Mouse (Mus musculus) adrenal gland, postnatal 10 days (tissue): ENCODE data around the gene Tas1r3. TPM values are rescaled to one million over a fixed set of nuclear protein-coding genes. Genes with fewer than 3 reads are reported as not detected.

Experiments used
- DNase-seq: peaks from one replicate; pipeline ENCODE4 v3.0.0; 2021; ENCODE audit warnings: mixed read lengths
- long read RNA-seq, 2 experiments: library from polyadenylated mRNA; stranded (forward); transcript quantifications; one replicate each; pipeline ENCODE4 v2.0.0; 2021
- total RNA-seq, 2 experiments: library from RNA; stranded (reverse); gene quantifications; 2 replicates each; pipeline ENCODE4 v1.2.3; 2021

The Tas1r3 gene
- total RNA-seq = under 1 TPM; 0.36 to 0.45 TPM
- long read RNA-seq, experiment 1 = 0 reads
- long read RNA-seq, experiment 2, partial matches to known transcripts = 0 of 1 reads
- long read RNA-seq, experiment 2, other reads (novel, unspliced or antisense) = 1 of 1 reads

DNA sequence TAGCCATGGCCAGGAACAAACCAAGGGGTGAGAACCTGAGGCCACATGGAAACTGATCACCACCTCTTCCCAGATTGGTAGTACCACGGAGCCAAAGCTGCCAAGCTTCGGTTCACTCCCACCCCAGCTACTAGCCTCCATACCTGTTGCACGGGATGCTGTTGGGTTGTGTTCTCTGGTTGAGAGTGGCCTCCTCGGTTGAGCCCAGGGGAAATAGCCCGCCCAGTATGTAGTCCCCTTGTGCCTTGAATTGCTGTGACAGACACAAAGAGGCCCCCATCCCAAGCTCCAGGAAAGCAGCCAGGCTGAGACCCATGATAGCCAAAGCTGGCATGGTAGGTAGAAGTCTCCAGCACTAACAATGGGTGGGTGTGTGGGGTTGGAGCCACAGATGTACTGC lies at the start of gene Tas1r3:
Gene Tas1r3 (minus strand): TSS at position 362 of the 400 bp plus-strand sequence.
- no peak for DNase-seq

DNA sequence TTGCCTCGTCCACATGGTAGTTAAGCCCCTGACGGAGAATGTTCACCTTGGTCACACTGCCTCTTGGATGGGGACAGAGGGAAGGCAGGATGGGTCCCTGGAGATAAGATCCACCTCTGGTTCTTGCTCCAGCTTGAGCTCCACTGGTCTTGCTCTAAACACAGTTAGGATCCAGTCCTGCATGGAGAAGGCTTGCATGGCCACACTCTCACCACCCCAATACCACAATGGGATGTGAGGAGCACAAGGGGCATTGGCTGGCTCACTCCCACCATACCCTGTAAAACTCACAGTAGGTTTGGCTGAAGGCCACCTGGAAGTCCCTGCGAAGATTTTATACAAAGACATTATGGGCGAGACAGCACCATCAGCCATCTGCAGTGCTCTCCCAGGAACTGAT lies 45.6 kb upstream of the Tas1r3 start:
- peak; percentile 2 for DNase-seq

DNA sequence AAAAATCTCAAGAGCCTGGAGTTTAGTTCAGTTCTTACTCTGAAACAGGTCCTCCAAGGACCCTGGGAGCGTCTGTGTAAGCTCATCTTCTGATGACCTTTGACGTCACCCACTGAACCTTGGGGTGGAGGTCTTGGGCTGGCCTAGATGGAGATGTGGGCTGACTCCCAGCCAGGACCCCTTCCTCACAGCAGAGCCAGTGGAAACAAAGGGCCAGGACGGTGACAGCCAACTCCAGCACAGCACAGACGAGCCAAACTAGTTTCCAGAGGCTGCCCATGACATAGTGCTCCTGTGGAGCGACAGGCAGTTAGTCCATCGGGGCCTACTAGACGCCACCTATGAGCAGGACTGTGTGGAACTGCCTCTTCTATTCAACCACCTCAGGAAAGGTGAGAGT lies 45.1 kb upstream of the Tas1r3 start:
- peak; percentile 10 for DNase-seq

DNA sequence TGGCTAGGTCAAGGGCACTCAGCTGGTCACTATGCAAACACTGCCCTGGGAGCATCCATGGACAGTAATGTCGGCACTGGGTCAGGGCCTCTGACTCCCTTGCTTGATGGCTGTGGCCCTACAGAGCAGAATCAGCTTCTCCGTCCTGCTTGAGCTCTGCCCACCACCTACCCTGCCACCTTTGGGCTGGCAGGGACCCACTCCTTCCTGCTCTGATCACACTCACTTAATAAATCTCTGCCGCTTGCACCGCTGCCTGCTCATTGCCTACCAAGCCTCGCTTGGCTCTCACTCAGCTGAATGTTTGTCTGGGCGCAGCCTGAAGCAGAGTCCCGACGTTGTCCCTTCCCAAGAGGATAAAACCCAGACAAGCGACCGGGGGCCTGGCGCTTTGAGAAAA lies 43.8 kb upstream of the Tas1r3 start:
- DNase-seq = peak; percentile 7

DNA sequence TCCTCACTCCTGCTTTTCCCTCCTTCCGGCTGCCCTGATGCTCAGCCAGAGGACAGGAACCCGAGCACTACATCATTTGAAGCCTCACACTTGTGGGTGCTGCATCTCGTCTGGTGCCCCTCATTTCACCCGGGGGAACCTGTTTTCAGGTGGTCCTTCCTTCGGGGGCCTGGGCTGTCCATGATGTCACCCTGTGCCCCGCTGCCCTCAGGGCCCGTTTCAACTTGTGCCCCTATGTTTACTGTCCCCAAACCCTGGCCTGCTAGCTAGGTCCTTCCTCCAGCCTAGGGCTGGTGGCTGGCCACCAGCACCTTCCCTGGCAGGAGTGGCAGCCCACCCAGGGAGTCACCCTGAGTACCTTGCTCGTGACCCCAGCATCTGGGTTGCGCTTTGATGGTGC lies 43.0 kb upstream of the Tas1r3 start:
- peak; percentile 1 for DNase-seq

DNA sequence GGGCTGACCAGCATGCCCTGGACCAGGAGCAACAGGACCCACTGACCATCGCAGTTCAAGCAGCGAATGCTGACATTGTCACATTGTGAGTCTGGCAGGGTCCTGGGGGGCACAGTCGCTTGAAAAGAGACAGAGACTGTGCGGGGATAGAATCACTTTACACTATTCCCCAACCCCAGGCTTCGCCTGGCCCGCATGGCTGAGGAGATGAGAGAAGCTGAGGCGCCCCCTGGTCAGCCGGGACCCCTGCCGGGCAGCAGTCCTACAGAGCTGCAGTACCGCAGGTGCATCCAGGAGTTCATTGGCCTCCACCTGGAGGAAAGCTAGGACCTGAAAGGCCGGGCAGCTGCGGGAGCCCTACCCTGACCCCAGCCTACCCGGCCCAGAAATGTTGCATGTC lies 42.5 kb upstream of the Tas1r3 start:
- peak; percentile 2 for DNase-seq

- DNase-seq = peak; percentile 33
Measured at GRCm38 (mm10) chr4:155904318-155905102, 41.3 kb upstream of the Tas1r3 start.

DNA sequence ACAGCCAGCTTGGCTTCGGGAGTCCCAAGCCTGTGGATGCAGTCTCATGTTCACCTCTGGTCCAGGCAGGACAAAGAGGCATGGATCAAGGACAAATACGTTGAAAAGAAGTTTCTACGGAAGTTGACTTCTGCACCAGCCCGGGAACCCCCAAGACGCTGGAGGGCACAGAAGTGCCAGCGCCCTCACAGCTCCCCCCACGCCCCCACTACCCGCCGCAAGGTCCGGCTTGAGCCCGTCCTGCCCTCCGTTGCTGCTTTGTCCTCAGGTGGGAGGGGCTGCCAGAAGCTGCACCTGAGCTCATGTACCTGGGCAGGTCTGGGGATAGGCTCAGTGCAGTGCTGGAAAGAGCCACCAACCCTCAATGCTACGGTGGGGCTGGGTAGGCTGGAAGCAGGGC lies 40.1 kb upstream of the Tas1r3 start:
- DNase-seq = no peak

GRCm38 (mm10) chr4:155901205-155901604 lies 38.0 kb upstream of the Tas1r3 start:
- DNase-seq = peak; percentile 49

DNA sequence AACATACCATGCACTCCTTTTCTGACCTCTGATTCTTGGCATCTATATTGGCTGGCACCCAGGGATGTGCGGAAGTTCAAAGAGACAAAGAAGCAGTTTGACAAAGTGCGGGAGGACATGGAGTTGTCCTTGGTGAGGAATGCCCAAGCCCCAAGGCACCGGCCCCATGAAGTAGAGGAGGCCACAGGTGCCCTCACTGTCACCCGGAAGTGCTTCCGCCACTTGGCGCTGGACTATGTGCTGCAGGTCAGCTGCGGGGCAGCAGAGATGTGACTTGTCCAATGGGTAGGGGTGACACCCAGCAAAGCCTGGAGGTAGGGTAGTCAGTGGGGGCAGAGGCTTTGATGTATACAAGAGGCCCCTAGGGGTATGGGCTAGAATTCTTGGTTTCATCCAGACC lies 36.2 kb upstream of the Tas1r3 start:
- DNase-seq = no peak

GRCm38 (mm10) chr4:155898318-155898717 lies 35.2 kb upstream of the Tas1r3 start:
- no peak for DNase-seq

DNA sequence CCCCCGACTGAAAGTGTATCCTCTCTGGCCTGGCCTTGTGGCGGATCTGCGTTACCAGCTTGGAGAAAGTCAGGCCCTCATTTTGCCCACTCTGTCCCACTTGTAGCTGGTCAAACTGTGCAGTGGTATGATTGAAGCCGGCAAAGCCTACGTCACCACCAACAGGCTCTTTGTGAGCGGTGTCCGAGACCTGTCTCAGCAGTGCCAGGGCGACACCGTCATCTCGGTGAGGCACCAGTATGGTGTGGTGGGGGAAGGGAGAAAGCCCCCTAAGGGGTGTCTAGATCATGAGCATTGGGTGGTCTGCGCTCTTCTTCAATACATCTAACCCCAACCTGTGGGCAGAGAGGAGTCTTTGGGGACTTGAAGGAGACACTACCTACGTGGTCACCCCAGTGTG lies 33.3 kb upstream of the Tas1r3 start:
- no peak for DNase-seq

- no peak for DNase-seq
Measured at GRCm38 (mm10) chr4:155895826-155896225, 32.7 kb upstream of the Tas1r3 start.

- peak; percentile 58 for DNase-seq
Measured at GRCm38 (mm10) chr4:155895216-155895615, 32.1 kb upstream of the Tas1r3 start.

DNA sequence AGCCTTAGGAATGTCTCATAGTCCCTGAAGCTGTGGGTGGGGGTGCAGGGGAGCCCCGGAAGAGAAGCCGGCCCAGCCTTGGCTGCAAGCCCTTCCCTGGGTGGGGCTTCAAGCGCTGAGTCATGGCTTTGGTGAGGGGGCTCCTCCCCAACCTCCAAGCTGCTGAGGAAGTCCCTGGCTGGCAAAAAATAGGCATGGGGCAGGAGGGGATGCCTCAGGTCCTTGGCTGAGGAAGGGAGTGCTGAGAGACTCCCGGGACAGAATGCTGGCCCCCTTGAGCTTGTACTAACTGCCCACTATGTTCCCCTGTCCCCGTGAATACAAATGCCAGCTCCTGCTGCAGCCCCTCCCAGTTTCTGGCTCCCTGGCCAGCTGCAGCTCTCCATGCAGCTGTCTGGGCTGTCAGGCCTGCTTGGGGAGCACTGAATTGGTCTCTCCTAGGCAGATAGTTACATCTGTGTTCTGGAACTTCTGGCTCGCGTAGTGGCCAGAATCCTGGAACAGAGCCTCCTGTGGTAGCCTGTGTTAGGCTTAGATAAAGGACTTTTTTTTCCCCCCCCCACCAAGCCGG lies 31.2 kb upstream of the Tas1r3 start:
- DNase-seq = peak; percentile 80

DNA sequence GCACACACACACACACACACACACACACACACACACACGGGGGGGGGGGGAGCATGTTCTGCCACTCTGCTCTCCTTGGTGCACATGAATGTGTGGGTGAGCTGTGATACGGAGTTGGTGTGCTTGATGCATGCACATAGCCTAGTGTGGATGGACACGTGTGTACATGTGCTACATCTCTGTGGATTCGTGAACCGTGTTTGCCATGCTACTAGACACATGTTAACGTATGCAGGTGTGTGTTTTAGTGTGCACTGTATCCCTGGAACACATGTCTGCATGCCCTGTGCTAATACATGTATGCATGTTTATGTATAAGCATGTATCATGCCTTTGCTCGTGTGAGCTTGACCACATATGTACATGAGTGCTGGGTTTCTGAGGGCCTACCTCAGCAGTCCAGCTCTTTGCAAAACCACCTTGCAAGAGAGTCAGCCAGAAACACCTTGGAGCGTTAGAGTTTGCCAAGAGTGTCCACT lies 30.1 kb upstream of the Tas1r3 start:
- DNase-seq = no peak

DNA sequence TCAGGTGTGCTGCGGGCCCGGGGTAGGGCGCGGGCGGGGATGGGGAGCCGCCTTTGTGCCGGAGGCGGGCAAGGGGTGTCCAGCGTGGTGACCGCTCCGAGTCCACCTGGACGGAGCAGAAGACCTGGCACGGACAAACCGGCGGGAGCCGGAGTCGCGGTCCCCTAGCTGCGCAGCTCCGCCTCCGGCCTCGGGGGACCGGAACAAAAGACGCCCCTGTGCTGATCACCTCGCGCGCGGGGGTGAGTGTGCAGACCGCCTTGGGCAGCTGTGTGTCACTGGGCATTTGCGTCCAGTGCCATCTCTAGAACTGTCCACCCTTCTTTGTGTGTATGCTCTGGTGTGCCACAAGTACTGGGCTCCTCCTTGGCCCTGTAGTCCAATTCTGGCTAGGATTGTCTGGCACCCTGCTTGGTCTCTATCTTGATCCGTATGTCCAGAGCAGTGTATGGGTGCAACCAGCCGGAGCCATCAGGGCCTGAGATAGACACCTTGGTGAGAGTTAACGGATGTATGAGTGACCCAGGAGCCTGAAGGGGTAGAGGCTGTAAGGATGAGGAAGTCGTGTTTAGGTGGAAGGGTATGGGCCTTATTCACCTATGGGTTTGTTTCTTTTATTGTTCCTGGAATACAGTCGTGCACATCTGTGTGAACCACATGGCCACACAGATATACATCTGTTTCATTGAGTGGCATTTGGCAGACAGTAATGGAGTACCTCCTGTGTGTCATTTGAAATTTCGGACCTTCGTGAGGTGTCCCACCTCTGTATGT lies 29.5 kb upstream of the Tas1r3 start:
- DNase-seq = peak; percentile 62

GRCm38 (mm10) chr4:155892017-155892416 lies 28.9 kb upstream of the Tas1r3 start:
- peak; percentile 93 for DNase-seq

GRCm38 (mm10) chr4:155891551-155892001 lies 28.4 kb upstream of the Tas1r3 start, which contains the start of the genes Pusl1 and Acap3:
Pusl1 (minus strand) TSS chr4:155891781.
Acap3 (plus strand) TSS chr4:155891822.
- DNase-seq = peak; percentile 98

GRCm38 (mm10) chr4:155891011-155891471 lies 27.9 kb upstream of the Tas1r3 start:
- DNase-seq = peak; percentile 38

DNA sequence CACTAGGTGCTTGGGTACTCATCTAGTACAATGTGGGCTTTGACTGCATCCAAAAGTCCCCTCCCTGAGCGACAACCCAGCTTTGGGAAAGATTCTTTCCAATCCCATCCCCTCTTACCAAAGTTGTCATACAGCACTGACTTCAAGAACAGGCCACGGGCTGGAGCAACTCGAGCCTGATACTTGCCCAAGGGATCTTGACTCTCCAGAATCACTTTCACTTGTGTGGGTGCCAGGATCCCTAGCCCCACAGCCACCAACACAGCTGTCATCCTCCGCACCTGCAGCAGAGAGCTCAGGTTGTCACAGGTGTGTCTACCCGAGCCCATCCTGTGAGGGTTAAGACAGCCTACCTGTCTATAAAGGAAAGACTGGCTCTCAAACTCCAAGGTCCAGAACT lies 26.2 kb upstream of the Tas1r3 start:
- DNase-seq = no peak

GRCm38 (mm10) chr4:155888181-155888580 lies 25.0 kb upstream of the Tas1r3 start:
- no peak for DNase-seq
